Mouse (Mus musculus) bone marrow, adult 2 months (tissue): ENCODE measurements around the gene Duoxa2.

Experiments
- CTCF ChIP-seq: fragments of 200-500 bp; IDR thresholded peaks from 2 replicates; pipeline ENCODE4 v1.5.1; 2011; ENCODE audit warnings: low read length, control low read depth; ENCODE audit not compliant: control insufficient read depth, insufficient read depth
- POLR2A ChIP-seq: fragments of 200-500 bp; IDR thresholded peaks from 2 replicates; pipeline ENCODE4 v1.6.1; 2011; ENCODE audit warnings: low read depth, mild to moderate bottlenecking, control low read depth, low read length, borderline replicate concordance; ENCODE audit not compliant: control insufficient read depth

DNA sequence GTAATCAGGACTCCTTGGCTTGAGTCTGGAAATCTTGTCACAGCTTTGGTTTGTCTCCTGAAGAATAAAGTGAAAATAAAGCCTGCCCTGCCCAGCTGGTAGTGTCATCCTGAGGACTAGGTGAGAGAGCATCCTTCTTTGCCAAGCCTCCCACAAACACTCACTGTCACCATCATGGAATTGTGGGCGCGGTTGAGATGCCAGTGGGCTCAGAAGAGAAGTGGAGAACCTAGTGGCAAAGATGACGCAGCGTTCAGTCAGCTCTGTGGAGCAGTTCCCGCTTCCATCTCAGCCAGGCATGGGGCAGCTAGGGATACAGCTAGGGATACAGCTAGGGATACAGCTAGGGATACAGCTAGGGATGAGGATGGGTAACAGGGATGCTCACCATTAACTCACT, 42.7 kb upstream of the Duoxa2 start:
- no peak for TF ChIP-seq CTCF
- no peak for TF ChIP-seq POLR2A
